Mouse (Mus musculus): ENCODE data around the gene Pear1.

GRCm38 (mm10) chr3:87857666-87858065 lies 33.6 kb upstream of the Pear1 start:
- TF ChIP-seq CTCF (conservative IDR thresholded peaks at IDR 0.05; ENCODE audit: low read length): no peak
- no peak for TF ChIP-seq POU5F1 (IDR thresholded peaks at IDR 0.05; ENCODE audit: borderline replicate concordance, low read length)
